Comparison of ENCODE assay signal across 26 mouse cellular contexts in the genomic region with DNA sequence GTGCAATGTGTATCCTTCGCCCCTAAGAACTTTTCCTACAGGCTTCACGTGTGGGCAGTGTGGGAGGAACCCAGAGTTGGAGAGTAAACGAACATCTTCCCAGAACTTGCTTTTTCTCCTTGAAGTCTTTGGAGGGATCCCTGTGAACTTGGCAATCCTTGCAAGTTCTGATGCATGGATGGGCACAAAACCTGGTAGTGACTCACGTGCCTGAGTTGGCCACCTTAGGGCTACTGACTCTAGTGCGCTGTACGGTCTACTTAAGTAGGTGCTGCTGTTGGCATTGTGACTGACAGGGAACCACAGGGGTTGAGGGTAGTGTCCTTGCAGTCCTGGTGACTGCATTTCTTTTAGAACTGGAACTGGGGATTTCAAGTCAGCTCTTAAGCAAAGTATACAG. TPM values are rescaled to one million over a fixed set of nuclear protein-coding genes. Genes with fewer than 3 reads are reported as not detected.
"Had no signal": no experiment of that assay in that cellular context is flagged by ENCODE, and none has a peak within 500 bp of the region (broad histone marks: within the 10 kb centered on the region; RNA-seq: fewer than 3 reads in every experiment).

No protein-coding gene starts in this region.

- H3K9me3 ChIP-seq: embryonic facial prominence, embryonic 10.5 days; embryonic facial prominence, embryonic 12.5 days; embryonic facial prominence, embryonic 13.5 days; embryonic facial prominence, embryonic 15.5 days; forebrain, embryonic 12.5 days; forebrain, embryonic 13.5 days; forebrain, embryonic 15.5 days had no signal

- DNase-seq: cerebellum, adult 8-10 months; cerebellum, adult 9-10 months; cerebellum, adult 9-11 months; cerebellum, postnatal 10 days; cerebellum, postnatal 14 days; cerebellum, postnatal 25 days; cerebellum, postnatal 36 days; embryo, embryonic 11 days; forebrain, postnatal 0 days; gastrocnemius, adult 2 months; gastrocnemius, postnatal 10 days; gastrocnemius, postnatal 14 days; gastrocnemius, postnatal 25 days; gastrocnemius, postnatal 36 days; heart, adult 11 months had no signal

- H3K4me2 ChIP-seq: embryonic facial prominence, embryonic 12.5 days; embryonic facial prominence, embryonic 13.5 days; embryonic facial prominence, embryonic 15.5 days; forebrain, embryonic 12.5 days; forebrain, embryonic 13.5 days; forebrain, embryonic 15.5 days had no signal

- H3K4me3 ChIP-seq: embryonic facial prominence, embryonic 10.5 days; embryonic facial prominence, embryonic 12.5 days; embryonic facial prominence, embryonic 13.5 days; embryonic facial prominence, embryonic 15.5 days; erythroblast, embryonic 14.5 days; forebrain, embryonic 12.5 days; forebrain, embryonic 13.5 days; forebrain, embryonic 15.5 days; gastrocnemius, adult 2 months; heart, adult 2 months had no signal

- H3K9ac ChIP-seq: embryonic facial prominence, embryonic 12.5 days; embryonic facial prominence, embryonic 13.5 days; embryonic facial prominence, embryonic 15.5 days; forebrain, embryonic 12.5 days; forebrain, embryonic 13.5 days; forebrain, embryonic 15.5 days; forebrain, postnatal 0 days had no signal

- ATAC-seq: forebrain, embryonic 13.5 days; forebrain, embryonic 14.5 days; forebrain, embryonic 15.5 days; forebrain, embryonic 16.5 days; forebrain, postnatal 0 days had no signal

- H3K27ac ChIP-seq: embryonic facial prominence, embryonic 10.5 days; embryonic facial prominence, embryonic 12.5 days; embryonic facial prominence, embryonic 13.5 days; embryonic facial prominence, embryonic 15.5 days; forebrain, embryonic 12.5 days; forebrain, embryonic 13.5 days; forebrain, embryonic 15.5 days; gastrocnemius, adult 2 months had no signal

- H3K4me1 ChIP-seq: embryonic facial prominence, embryonic 10.5 days; embryonic facial prominence, embryonic 12.5 days; embryonic facial prominence, embryonic 13.5 days; embryonic facial prominence, embryonic 15.5 days; forebrain, embryonic 12.5 days; forebrain, embryonic 13.5 days; forebrain, embryonic 15.5 days had no signal

- H3K36me3 ChIP-seq: embryonic facial prominence, embryonic 10.5 days; embryonic facial prominence, embryonic 12.5 days; embryonic facial prominence, embryonic 13.5 days; embryonic facial prominence, embryonic 15.5 days; forebrain, embryonic 12.5 days; forebrain, embryonic 15.5 days had no signal

- H3K27me3 ChIP-seq: embryonic facial prominence, embryonic 12.5 days; embryonic facial prominence, embryonic 13.5 days; embryonic facial prominence, embryonic 15.5 days; forebrain, embryonic 12.5 days; forebrain, embryonic 13.5 days; forebrain, embryonic 15.5 days had no signal

RNA-seq across cellular contexts. Expression of gene Kank1, which starts 21.5 kb away (rescaled TPM):
- polyA plus RNA-seq: erythroblast, embryonic 14.5 days had no signal
